8 mouse cellular contexts compared by ENCODE assay signal in genomic region chr9:62470398-62470797, GRCm38 (mm10).
DNase-seq lines count a peak whose midpoint lies in the region; ATAC-seq lines count a peak whose summit lies in the region.

No protein-coding gene starts in this region.

- H3K27me3 ChIP-seq in limb, embryonic 11.5 days (ENCODE audit: control insufficient read depth, insufficient read depth, low read length): no peaks in the 10 kb centered on the region
- no peaks in the 10 kb centered on the region for H3K27me3 ChIP-seq in neural tube, embryonic 11.5 days (ENCODE audit: control insufficient read depth, insufficient read depth, low read length)
- H3K27me3 ChIP-seq in stomach, embryonic 15.5 days (replicated peaks): no peaks in the 10 kb centered on the region

- ATAC-seq in limb, embryonic 11.5 days (ENCODE audit: insufficient number of reproducible peaks, low FRiP score, low TSS enrichment, low read depth): no peak
- no peak for ATAC-seq in neural tube, embryonic 11.5 days (ENCODE audit: insufficient read depth, low FRiP score, low TSS enrichment)
- ATAC-seq in stomach, embryonic 15.5 days (ENCODE audit: insufficient read depth, low FRiP score, low read depth): 0 out of 2 replicates have a peak, but pooled peaks have one; percentile 51

- no peak overlapping the region for H3K4me3 ChIP-seq in limb, embryonic 11.5 days (ENCODE audit: low read depth, low read length)
- H3K4me3 ChIP-seq in neural tube, embryonic 11.5 days (ENCODE audit: low read depth, low read length): no peak overlapping the region
- no peak overlapping the region for H3K4me3 ChIP-seq in stomach, embryonic 15.5 days (replicated peaks)

- no peak overlapping the region for H3K27ac ChIP-seq in limb, embryonic 11.5 days (replicated peaks; ENCODE audit: low read depth, low read length)
- H3K27ac ChIP-seq in neural tube, embryonic 11.5 days (ENCODE audit: low read depth, low read length): no peak overlapping the region
- no peak overlapping the region for H3K27ac ChIP-seq in stomach, embryonic 15.5 days

- H3K4me2 ChIP-seq in limb, embryonic 11.5 days (ENCODE audit: low read depth, severe bottlenecking): no peak overlapping the region
- H3K4me2 ChIP-seq in neural tube, embryonic 11.5 days (ENCODE audit: low read depth): no peak overlapping the region
- no peak overlapping the region for H3K4me2 ChIP-seq in stomach, embryonic 15.5 days

- DNase-seq in 3T3-L1 (ENCODE audit: low read depth, low spot score): peak; percentile 80
- peak; percentile 69 for DNase-seq in adrenal gland, adult 8-10 months
- peak; percentile 78 for DNase-seq in embryo, embryonic 9.5 days (ENCODE audit: extremely low spot score)
- DNase-seq in heart, adult 18-20 months: peak; percentile 83 to 91
- peak; percentile 84 for DNase-seq in kidney, adult 18-20 months
- DNase-seq in limb, embryonic 11.5 days (ENCODE audit: low spot score): peak; percentile 86
- DNase-seq in neural tube, embryonic 11.5 days (ENCODE audit: low spot score): peak; percentile 80

- 4% methylated on average over 1 of the region's 1 CpGs for WGBS in limb, embryonic 11.5 days
- WGBS in neural tube, embryonic 11.5 days: 21% methylated on average over 1 of the region's 1 CpGs
- WGBS in stomach, embryonic 15.5 days: 3% methylated on average over 1 of the region's 1 CpGs

- no peaks in the 10 kb centered on the region; the same call in 1 of the 2 replicates for H3K9me3 ChIP-seq in limb, embryonic 11.5 days (ENCODE audit: control insufficient read depth, low read length)
- H3K9me3 ChIP-seq in neural tube, embryonic 11.5 days (ENCODE audit: control insufficient read depth, low read length): no peaks in the 10 kb centered on the region
- no peaks in the 10 kb centered on the region for H3K9me3 ChIP-seq in stomach, embryonic 15.5 days

- no peak overlapping the region for H3K9ac ChIP-seq in limb, embryonic 11.5 days (ENCODE audit: low read length)
- H3K9ac ChIP-seq in neural tube, embryonic 11.5 days (ENCODE audit: low read length): no peak overlapping the region
- H3K9ac ChIP-seq in stomach, embryonic 15.5 days: no peak overlapping the region

- H3K4me1 ChIP-seq in limb, embryonic 11.5 days (ENCODE audit: control insufficient read depth, insufficient read depth, low read length): no peaks in the 10 kb centered on the region
- H3K4me1 ChIP-seq in neural tube, embryonic 11.5 days (ENCODE audit: control insufficient read depth, insufficient read depth, low read length): peaks cover 6% of the 10 kb centered on the region; the same call in 1 of the 2 replicates
- H3K4me1 ChIP-seq in stomach, embryonic 15.5 days: peaks cover 4% of the 10 kb centered on the region; the same call in 1 of the 2 replicates

- no peaks in the 10 kb centered on the region for H3K36me3 ChIP-seq in limb, embryonic 11.5 days (ENCODE audit: control insufficient read depth, insufficient read depth, low read length)
- no peaks in the 10 kb centered on the region for H3K36me3 ChIP-seq in neural tube, embryonic 11.5 days (ENCODE audit: control insufficient read depth, insufficient read depth, low read length)
- H3K36me3 ChIP-seq in stomach, embryonic 15.5 days: no peaks in the 10 kb centered on the region
